Mouse (Mus musculus) thymus, postnatal 4 days (tissue): ENCODE measurements around the gene Prss16.

ENCODE experiments used
- DNase-seq: peaks from one replicate; pipeline ENCODE4 v3.0.0; 2021

Gene Prss16

DNA sequence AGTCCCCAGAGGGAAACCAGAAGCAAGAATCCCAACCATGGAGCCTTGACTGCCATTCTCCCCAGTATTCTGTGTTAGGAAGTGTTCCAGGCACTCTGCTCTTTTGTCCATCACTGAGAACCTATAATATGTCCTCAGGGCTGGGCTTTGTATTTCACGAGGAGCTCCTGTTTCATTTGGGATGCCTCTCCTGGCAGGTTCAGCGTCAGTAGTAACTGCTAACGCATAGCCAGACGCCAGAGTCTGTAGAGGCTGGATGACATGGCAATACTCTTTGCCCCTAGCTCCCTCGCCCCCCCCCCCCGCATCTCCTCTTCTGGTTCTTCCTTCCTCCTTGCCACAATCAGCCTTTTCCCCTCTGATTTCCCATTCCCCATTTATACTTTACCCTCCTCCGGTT, at the start of gene Prss16:
Prss16 (minus strand) TSS at position 101 of the 400 bp plus-strand sequence.
- DNase-seq = no peak

DNA sequence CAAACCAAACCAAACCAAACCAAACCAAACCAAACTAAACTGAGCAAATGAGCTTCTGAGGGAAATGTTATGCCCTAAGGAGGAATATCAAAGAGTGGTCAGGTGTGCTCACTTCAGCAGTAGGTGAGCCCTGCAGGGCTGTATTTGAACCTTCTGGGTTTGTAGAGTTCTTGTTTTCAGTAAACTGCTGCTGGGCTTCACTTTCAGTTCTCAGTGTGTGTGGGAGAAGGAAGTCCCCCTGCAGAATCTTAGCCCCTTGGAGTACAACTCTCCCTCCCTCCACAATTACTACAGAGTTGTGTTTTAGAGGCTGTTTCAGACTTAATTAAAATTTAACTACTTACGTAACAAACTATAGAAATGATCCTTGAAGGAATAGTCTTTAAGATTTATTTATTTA, 44.2 kb upstream of the Prss16 start:
- no peak for DNase-seq

- DNase-seq = no peak
Measured at GRCm38 (mm10) chr13:22051523-22051859, 41.9 kb upstream of the Prss16 start.

GRCm38 (mm10) chr13:22050591-22051522, 41.3 kb upstream of the Prss16 start:
- DNase-seq = peak; percentile 98

GRCm38 (mm10) chr13:22049737-22050440, 40.3 kb upstream of the Prss16 start:
- peak; percentile 75 for DNase-seq

DNA sequence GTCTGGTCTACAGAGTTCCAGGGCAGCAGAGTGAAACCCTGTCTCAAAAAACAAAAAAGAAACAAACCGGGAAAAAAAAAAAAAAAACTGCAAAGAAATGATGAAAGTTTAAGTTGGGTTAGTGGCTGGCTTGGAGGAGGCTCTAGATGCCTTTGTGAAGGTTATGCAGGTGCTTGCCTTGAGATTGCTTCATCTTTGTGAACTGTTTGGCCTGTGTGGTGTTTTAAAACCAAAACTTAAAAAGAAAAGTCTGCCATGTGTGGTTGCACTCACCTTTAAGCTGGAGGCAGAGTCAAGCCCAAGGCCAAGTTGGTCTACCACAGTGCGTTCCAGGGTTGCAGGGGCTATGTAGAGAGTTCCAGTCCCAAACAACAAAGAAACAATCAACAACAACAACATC, 39.5 kb upstream of the Prss16 start:
- DNase-seq = peak; percentile 34

DNA sequence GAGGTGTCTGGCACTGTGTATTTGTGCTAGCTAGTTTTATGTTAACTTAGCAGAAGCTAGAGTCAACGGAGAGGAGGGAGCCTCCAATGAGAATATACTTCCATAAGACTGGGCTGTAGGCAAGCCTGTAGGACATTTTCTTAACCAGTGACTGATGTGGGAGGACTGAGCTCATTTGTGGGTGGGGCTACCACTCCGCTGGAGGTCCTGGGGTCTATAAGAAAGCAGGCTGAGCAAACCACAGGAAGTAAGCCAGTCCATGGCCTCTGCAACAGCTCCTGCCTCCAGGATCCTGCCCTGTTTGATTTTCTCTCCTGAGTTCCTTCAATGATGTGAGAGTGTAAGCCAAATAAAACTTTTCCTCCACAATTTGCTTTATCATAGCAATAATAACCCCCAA, 35.8 kb upstream of the Prss16 start:
- DNase-seq = peak; percentile 47

DNA sequence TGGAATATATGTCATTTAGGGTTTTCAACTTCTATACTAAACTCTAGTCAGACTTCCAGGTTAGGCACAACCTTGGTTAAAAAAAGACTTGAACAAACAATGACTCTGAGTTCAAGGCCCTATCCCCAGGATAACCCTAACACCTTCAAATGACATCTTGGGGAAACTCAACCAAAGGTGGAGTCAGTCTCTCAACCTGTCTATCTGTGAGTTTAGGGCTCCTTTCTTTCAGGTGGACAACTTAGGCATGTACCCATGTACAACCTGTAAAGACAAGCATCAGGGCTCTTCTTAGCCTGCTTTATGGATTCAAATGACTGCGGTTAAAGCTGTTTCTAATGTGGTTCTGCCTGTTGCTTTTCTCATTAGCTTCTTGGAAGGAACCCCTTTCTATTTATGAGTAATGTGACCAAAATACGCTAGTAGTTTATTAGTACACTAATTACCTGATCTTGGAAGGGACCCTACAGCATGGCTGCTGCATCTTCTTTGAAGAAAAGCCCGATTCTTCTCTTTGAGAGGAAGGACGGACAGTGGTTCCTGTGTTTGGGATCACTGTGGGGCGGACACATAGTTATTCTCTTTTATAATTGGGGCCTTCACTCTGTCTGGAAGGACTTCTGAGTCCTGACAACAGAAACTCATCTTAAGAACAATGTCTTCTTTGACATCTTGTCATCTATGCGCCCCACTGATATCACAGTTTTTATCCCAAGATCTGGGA, 35.1 kb upstream of the Prss16 start:
- DNase-seq = no peak

DNA sequence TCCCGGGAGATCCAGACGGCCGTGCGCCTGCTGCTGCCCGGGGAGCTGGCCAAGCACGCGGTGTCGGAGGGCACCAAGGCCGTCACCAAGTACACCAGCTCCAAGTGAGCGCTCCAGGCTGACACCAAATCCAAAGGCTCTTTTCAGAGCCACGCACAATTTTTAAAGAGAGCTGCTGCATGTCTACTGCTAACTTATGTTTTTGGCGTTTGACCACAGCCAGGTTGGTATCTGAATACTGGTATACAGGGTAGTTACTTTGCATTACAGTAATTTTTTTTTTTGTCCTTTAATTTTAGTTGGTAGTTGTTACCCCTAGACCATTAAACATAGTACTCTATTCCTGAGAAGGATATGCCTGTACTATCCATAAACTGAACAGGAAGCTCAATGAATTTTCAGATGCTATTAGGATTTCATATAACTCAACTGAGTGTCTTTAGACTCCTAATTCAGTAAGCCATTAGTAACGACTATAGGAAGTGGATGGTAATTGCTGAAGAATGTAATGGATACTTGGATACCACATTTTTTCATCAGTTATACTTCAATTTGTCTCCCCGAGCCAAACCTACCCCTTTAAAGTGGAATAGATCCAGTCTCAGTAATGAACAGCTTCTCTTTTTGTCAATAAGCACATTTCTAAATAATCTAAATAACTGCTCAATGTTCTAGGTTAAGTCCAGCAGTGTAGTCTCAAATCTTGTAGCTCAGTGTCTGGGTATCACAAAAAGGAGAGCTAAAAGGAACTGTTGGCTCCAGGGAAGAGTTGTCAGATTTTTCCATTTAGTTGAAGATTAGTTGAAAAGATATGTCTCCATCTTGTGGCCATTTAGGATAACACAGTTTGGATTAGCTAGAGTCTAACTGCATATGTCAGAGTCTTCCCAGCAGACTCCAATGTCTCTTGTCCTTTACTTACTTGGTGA, 34.2 kb upstream of the Prss16 start:
- peak; percentile 36 for DNase-seq

- DNase-seq = peak; percentile 77
Measured at GRCm38 (mm10) chr13:22042568-22043502, 33.3 kb upstream of the Prss16 start, which contains the start of the genes Hist1h2ag and Hist1h2bj. Hist1h2ag (minus strand) TSS chr13:22042944. Hist1h2bj (plus strand) TSS chr13:22043214.

DNA sequence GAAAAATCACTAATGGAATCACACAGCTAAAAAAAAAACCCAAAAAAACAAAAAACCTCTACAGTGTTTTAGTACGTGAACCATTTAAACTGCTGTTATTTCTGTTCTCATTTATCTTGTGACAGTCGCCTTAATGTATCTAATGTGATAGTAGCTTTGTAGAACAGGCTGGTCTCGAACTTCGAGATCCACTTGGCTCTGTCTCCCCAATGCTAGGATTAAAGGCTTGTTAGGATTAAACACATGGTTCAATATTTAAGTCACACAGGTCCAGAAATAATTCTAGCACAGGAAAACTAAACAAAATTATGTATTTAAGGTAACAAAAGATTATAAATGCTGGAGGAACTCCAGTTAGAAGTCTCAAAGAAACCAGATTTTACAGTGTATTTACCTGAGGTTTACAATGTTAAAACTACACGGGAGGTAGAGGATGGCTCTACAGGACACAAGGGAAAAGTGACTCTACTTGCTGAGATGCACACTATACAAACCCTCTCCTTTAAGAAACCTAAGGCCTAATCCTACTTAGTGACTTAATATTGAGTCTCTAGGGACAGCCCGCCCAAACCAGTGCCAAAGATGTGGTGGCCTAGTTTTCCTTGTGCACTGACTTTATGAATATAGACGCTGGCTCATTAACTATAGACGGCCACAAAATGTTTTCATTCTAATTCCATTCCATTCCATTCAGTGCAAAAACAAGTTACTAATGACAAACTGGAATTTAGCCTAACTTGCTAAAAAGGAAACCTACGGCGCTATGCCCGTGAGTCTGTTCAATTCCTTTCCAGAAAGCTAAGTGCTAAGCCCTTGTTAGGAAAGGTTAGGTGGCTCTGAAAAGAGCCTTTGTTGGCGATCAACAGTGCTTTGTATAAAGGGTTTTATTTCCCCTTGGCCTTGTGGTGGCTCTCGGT, 32.4 kb upstream of the Prss16 start:
- no peak for DNase-seq

DNA sequence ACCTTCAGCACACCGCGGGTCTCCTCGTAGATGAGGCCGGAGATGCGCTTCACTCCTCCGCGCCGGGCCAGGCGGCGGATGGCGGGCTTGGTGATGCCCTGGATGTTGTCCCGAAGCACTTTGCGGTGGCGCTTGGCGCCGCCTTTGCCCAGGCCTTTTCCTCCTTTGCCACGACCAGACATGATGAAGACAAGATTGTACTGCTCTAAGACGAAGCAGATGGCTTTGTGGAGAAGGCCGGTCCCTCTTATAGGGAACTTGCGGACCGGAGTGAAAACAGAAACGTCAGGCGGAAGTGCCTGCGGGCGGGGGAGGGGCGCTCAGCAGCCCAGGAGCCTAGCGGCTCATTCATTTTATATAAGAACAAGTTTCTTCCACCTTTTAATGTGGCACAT, 31.6 kb upstream of the Prss16 start, which contains the start of gene Hist1h4i:
Hist1h4i (minus strand) TSS at position 221 of the 395 bp plus-strand sequence.
- peak; percentile 99 for DNase-seq

DNA sequence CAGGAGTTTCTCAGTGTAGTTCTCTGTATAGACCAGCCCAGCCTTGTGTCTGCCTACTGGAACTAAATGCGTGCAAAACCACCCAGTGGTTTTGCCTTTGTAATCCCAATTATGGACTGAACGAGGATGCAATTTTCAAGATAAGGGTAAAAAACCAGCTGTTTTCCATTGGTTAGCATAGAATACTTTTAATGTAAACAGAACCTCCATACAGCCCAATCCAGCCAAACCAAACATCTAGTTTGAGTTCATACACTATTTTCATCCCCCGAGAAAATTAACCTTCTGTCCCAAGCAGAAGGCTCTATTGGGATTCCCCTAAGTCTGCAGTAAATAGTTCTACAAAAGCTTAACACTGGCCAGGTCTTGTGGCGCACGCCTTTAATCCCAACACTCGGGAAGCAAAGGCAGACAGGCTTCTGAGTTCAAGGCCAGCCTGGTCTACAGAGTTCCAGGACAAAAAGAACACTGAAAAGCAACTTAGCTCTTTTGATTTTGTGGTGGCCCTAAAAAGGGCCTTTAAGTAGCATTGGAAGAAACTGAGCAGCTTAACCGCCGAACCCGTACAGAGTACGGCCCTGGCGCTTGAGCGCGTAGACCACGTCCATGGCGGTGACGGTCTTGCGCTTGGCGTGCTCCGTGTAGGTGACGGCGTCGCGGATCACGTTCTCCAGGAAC, 31.1 kb upstream of the Prss16 start:
- DNase-seq = no peak

DNA sequence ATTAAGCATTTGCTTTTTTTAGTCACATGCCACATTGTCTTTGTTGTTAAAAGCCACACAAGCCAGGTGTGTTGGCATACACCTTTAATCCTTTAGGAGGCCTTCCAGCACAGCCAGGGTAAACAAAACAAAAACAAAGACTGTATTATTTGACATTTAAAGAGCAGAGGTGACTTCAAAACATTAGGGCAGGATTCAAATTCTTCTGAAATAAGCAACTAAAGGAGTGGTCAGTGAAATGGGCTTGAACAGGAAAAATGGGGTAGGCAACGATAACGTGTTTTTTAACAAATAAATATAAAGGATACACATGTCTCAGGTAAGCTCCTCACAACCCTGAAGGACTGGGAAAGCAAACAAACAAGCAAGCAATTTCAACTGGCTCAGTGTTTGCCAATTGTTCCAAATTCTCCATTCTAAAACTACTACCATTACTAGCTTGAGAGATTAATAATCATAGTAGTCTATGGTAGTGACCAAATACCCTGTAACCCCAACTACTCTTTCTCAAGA, 30.5 kb upstream of the Prss16 start:
- DNase-seq = no peak

GRCm38 (mm10) chr13:22039364-22039763, 29.8 kb upstream of the Prss16 start:
- no peak for DNase-seq

DNA sequence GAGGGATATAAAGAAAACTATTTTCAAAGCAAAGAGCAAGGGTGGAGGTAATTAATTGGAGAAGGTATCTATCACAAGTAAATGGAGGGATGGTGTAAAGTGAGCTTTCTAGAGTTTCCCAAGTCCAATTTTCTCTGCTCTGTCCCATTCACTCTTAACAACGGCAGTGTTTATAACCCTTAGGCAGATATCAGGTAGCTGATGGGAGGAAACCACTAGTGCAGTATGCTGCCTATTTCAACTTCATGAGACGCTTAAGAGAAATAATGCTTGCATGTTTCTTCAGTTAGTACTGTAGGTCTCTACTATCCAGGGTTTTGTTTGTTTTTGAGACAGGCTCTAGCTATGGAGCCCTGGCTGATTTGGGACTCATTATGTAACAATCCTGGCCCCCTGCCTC, 27.9 kb upstream of the Prss16 start:
- DNase-seq = no peak

DNA sequence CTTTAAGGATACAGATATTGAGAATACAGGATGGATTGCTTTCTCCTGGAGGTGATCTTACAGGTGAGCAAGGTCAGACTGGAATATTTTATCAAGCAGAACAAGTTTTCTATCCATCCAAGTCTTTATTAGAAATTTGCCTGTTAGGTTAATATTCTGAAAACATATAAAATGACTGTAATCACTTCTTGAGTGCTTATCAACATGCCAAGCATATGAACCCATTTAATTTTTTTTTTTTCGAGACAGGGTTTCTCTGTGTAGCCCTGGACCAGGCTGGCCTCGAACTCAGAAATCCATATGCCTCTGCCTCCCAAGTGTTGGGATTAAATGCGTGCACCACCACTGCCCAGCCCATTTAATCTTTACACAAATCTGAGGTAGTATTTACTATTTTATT, 27.4 kb upstream of the Prss16 start:
- DNase-seq = no peak

GRCm38 (mm10) chr13:22036149-22036956, 26.8 kb upstream of the Prss16 start:
- DNase-seq = peak; percentile 50
